Mouse (Mus musculus) layer of hippocampus, adult 8-10 months (tissue): Measurements from ENCODE around the gene Rbms2. TPM values are rescaled to one million over a fixed set of nuclear protein-coding genes. Genes with fewer than 3 reads are reported as not detected.
A peak's percentile ranks its signal among the peaks of the same experiment; 100 is the strongest.
"Not testable (repeated sequence)": the region's sequence is repeated elsewhere in the genome, so short reads cannot be mapped to it uniquely, and the experiment has no call there.

Source experiments
- DNase-seq, 2 experiments: peaks; one replicate each; pipeline ENCODE4 v3.0.0; 2022; ENCODE audit warnings: low spot score in 2 of 2
- total RNA-seq, 4 experiments: library from RNA; stranded (reverse); gene quantifications; 2 replicates each; pipeline ENCODE4 v1.2.4; 2022

The Rbms2 gene
- total RNA-seq, result 10 to 100 TPM; 12.1 to 19.4 (median 16.5) TPM

GRCm38 (mm10) chr10:128179989-128180388 is at the start of gene Rbms2:
TSS of gene Rbms2 (minus strand) at chr10:128180297.
- no peak for DNase-seq

GRCm38 (mm10) chr10:128228009-128228408 is 47.9 kb upstream of the Rbms2 start:
- no peak for DNase-seq

GRCm38 (mm10) chr10:128227592-128227991 is 47.5 kb upstream of the Rbms2 start:
- DNase-seq, result no peak

GRCm38 (mm10) chr10:128225538-128225937 is 45.4 kb upstream of the Rbms2 start, which contains the start of gene Mip:
TSS of gene Mip (plus strand) at chr10:128225838.
- DNase-seq, result no peak

- no peak for DNase-seq
These were observed 45.0 kb upstream of the Rbms2 start for GRCm38 (mm10) chr10:128225064-128225463.

GRCm38 (mm10) chr10:128221533-128222286 is 41.6 kb upstream of the Rbms2 start:
- DNase-seq, result no peak

- DNase-seq, result no peak
These were observed 38.5 kb upstream of the Rbms2 start for GRCm38 (mm10) chr10:128218387-128219117.

GRCm38 (mm10) chr10:128214981-128215380 is 34.9 kb upstream of the Rbms2 start:
- DNase-seq, result no peak

GRCm38 (mm10) chr10:128214112-128214511 is 34.0 kb upstream of the Rbms2 start:
- DNase-seq, result not testable (repeated sequence)

- peak; percentile 40 to 62 for DNase-seq
These were observed 32.8 kb upstream of the Rbms2 start for GRCm38 (mm10) chr10:128212871-128213323.

GRCm38 (mm10) chr10:128212148-128212547 is 32.1 kb upstream of the Rbms2 start:
- DNase-seq, result no peak

- DNase-seq, result peak; percentile 87 to 89
These were observed 31.5 kb upstream of the Rbms2 start, which contains the start of gene Spryd4 for GRCm38 (mm10) chr10:128211390-128212108. TSS of gene Spryd4 (minus strand) at chr10:128211807.

GRCm38 (mm10) chr10:128210954-128211353 is 30.9 kb upstream of the Rbms2 start:
- DNase-seq, result no peak

GRCm38 (mm10) chr10:128210131-128210530 is 30.0 kb upstream of the Rbms2 start:
- no peak for DNase-seq

- DNase-seq, result no peak
These were observed 29.4 kb upstream of the Rbms2 start for GRCm38 (mm10) chr10:128209311-128210009.

- peak in 1 of 2 experiments; percentile 14 for DNase-seq
These were observed 28.2 kb upstream of the Rbms2 start for GRCm38 (mm10) chr10:128208326-128208725.

GRCm38 (mm10) chr10:128204941-128205340 is 24.8 kb upstream of the Rbms2 start:
- DNase-seq, result no peak

GRCm38 (mm10) chr10:128201856-128202255 is 21.8 kb upstream of the Rbms2 start:
- no peak for DNase-seq

GRCm38 (mm10) chr10:128194551-128195461 is 14.7 kb upstream of the Rbms2 start:
- DNase-seq, result peak; percentile 45 to 53

- peak; percentile 96 to 97 for DNase-seq
These were observed 14.0 kb upstream of the Rbms2 start, which contains the start of gene Gls2 for GRCm38 (mm10) chr10:128194024-128194550. TSS of gene Gls2 (plus strand) at chr10:128194457.
